Mouse (Mus musculus) heart, embryonic 10.5 days (tissue): Measurements from ENCODE around the gene Pdk2. TPM values are rescaled to one million over a fixed set of nuclear protein-coding genes. Genes with fewer than 3 reads are reported as not detected.

Source experiments
- DNase-seq: peaks from one replicate; pipeline ENCODE4 v3.0.0-alpha.2; 2017; ENCODE audit warnings: low spot score
- H3K27ac ChIP-seq: fragments of 300-500 bp; sonication (generic); 2 replicates; pipeline ENCODE4 v1.5.1; 2016; ENCODE audit warnings: mild to moderate bottlenecking
- H3K27me3 ChIP-seq: fragments of 300-500 bp; sonication (generic); 2 replicates; pipeline ENCODE4 v1.6.1; 2016; ENCODE audit warnings: mild to moderate bottlenecking; ENCODE audit not compliant: poor library complexity, insufficient read depth, severe bottlenecking
- H3K36me3 ChIP-seq: fragments of 300-500 bp; sonication (generic); 2 replicates; pipeline ENCODE4 v1.6.1; 2016; ENCODE audit warnings: mild to moderate bottlenecking, moderate library complexity
- H3K4me1 ChIP-seq: fragments of 300-500 bp; sonication (generic); 2 replicates; pipeline ENCODE4 v1.6.1; 2016; ENCODE audit warnings: mild to moderate bottlenecking
- H3K4me3 ChIP-seq: fragments of 300-500 bp; sonication (generic); 2 replicates; pipeline ENCODE4 v1.5.1; 2016; ENCODE audit warnings: mild to moderate bottlenecking, moderate library complexity
- H3K9me3 ChIP-seq: fragments of 300-500 bp; sonication (generic); 2 replicates; pipeline ENCODE4 v1.6.1; 2016; ENCODE audit warnings: mild to moderate bottlenecking, moderate library complexity
- WGBS: fragments of 180-500 bp; shearing (Covaris S2); methylation state at CpG from one replicate; pipeline ENCODE4 v1.1.7; 2016; 5-methylcytosine and 5-hydroxymethylcytosine counted together
- polyA plus RNA-seq: library from polyadenylated mRNA; unstranded; fragments of >200 nt; fragmentation: Nextera tagmentation; extraction: Ambion mirVana; gene quantifications from 2 replicates; pipeline ENCODE4 v1.2.1, GENCODE M21; 2016

The Pdk2 gene
- polyA plus RNA-seq, 1 experiment from 2014 or later: 27.4 TPM

DNA sequence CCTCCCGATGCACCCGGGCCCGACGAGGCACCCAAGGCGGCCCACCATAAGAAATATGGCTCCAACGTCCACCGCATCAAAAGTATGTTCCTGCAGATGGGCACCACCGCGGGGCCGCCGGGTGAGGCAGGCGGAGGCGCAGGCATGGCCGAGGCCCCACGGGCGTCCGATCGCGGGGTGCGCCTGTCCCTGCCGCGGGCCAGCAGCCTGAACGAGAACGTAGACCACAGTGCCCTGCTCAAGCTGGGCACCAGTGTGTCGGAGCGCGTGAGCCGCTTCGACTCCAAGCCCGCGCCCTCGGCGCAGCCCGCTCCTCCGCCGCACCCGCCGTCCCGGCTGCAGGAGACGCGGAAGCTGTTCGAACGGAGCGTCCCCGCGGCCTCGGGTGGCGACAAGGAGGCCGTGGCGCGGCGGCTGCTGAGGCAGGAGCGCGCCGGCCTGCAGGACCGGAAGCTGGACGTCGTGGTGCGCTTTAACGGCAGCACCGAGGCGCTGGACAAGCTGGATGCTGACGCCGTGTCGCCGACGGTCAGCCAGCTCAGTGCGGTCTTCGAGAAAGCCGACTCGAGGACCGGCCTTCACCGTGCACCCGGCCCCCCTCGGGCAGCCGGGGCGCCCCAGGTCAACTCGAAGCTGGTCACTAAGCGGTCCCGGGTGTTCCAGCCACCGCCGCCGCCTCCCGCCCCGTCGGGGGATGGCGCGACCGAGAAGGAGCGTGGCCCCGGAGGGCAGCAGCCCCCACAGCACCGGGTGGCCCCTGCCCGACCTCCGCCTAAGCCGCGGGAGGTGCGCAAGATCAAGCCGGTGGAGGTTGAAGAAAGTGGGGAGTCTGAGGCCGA is 49.3 kb downstream of the Pdk2 start:
- peak overlapping the region; percentile 94 for H3K4me3 ChIP-seq
- DNase-seq: no peak
- WGBS: under 1% methylated on average over 99 of the region's 99 CpGs
- H3K27me3 ChIP-seq: no peaks in the 10 kb centered on the region
- peaks cover 94% of the 10 kb centered on the region for H3K4me1 ChIP-seq
- H3K9me3 ChIP-seq: no peaks in the 10 kb centered on the region
- peaks cover 23% of the 10 kb centered on the region for H3K36me3 ChIP-seq
- peak overlapping the region; percentile 96 for H3K27ac ChIP-seq

DNA sequence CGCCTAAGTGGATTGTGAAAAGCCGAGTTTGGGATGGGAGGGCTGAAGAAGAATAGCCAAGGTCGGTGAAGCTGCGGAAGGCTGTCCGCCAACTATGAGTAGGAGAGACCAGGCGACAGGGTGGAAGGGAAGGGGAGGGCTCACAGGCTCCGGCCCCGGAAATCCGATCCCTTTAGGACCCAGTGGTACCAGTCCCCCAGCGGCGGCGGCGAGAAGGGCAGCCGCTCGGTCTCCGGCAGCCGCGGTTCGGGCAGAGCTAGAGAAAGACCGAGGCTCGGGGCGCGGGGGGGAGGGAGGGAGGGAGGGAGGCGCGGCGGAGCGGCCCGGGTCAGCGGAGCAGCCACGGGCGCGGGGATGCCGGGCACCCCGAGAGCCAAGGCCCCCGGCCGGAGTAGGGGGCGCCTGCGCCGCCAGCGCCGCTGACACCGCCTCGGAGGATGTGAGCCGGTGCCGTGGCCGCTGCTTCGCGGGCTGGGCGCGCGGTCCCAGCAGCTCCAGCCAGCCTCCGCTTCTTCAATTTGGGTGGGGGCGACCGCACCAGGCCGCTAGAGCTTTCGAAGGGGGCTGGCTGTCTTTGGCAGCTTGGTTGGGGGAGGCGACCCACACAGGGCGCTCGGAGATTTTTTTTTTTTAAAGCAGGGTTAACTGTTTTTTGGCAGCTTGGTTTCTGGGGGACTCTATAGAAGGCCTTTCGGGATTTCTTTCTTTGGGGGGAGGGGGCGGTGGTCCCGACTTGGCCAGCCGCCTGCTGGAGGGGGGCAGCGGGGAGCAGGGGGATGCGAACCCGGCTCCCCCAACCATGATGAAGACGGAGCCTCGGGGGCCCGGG is 50.2 kb downstream of the Pdk2 start, which contains the start of gene Ppp1r9b:
Ppp1r9b (plus strand) TSS at position 287 of the 829 bp plus-strand sequence.
- H3K9me3 ChIP-seq: no peaks in the 10 kb centered on the region
- under 1% methylated on average over 67 of the region's 69 CpGs for WGBS
- H3K4me1 ChIP-seq: peaks cover 90% of the 10 kb centered on the region
- peak within 1 kb of the TSS; percentile 94 for H3K4me3 ChIP-seq
- H3K36me3 ChIP-seq: peaks cover 14% of the 10 kb centered on the region
- DNase-seq: peak; percentile 96
- no peaks in the 10 kb centered on the region for H3K27me3 ChIP-seq
- peak within 1 kb of the TSS; percentile 96 for H3K27ac ChIP-seq

DNA sequence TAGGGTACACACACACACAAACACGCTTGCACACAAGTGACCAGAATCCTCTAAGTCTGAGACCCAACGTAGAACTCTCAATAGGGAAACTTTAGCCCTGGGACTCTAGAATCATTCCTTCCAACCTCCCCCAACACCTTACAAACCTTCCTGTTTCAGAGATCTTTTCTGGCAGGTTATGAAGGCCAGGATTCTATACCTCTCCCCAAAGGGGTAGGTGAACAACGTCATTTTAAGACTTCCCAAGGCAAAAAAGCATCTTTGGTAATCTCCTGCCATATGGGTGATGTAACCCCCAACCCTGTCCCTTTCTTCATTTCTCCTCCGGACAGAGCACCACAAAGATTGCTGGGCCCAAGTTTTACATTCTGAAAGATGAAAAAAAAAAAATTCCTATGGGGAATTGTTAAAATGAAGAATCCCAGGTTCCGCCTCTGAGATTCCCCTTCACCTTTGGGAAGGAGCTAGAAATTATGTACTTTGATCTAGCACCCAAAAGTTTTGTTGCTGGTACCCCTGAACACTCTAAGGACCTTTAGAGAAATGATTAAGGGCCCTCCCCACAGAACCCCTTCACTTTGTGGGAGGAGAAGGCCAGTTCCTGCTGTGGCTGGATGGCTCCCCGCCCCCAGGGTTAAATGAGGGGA is 50.9 kb downstream of the Pdk2 start:
- Histone ChIP-seq H3K9me3 (no peaks in the 10 kb centered on the region), H3K4me1 (peaks cover 86% of the 10 kb centered on the region), H3K27ac (peak overlapping the region; percentile 96), H3K27me3 (no peaks in the 10 kb centered on the region), H3K36me3 (peaks cover 8% of the 10 kb centered on the region), H3K4me3 (peak overlapping the region; percentile 94)
- 50% methylated on average over 6 of the region's 6 CpGs for WGBS
- no peak for DNase-seq

DNA sequence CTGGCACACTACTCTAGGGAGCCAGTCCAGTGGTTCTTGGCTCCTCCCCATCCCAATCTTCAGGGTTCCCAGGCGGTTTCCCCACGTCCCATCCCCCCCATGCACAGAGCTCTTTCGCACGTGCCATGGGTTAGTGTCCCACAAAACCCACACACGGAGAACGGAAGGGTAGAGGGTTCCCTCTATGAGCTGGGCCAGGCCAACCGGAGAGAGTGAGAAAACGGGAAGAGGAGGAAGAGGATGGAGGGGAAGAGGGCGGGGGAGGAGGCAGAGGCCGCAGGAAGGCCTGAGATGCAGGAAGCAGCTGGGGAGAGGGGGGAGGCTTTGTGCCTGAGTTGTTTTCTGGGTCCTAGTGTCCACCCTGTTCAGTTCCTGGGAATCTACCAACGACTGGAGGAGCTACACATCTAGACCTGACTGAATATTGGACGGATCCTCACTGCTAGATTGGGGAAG is 51.6 kb downstream of the Pdk2 start:
- H3K9me3 ChIP-seq: no peaks in the 10 kb centered on the region
- H3K27ac ChIP-seq: peak overlapping the region; percentile 96
- H3K4me3 ChIP-seq: peak overlapping the region; percentile 94
- peaks cover 1% of the 10 kb centered on the region for H3K36me3 ChIP-seq
- peak; percentile 95 for DNase-seq
- no peaks in the 10 kb centered on the region for H3K27me3 ChIP-seq
- 0% methylated on average over 12 of the region's 12 CpGs for WGBS
- peaks cover 84% of the 10 kb centered on the region for H3K4me1 ChIP-seq

- peak overlapping the region; percentile 94 for H3K4me3 ChIP-seq
- DNase-seq: no peak
- no peaks in the 10 kb centered on the region for H3K36me3 ChIP-seq
- H3K4me1 ChIP-seq: peaks cover 78% of the 10 kb centered on the region
- H3K27ac ChIP-seq: peak overlapping the region; percentile 96
- H3K27me3 ChIP-seq: no peaks in the 10 kb centered on the region
- WGBS: 22% methylated on average over 10 of the region's 10 CpGs
- H3K9me3 ChIP-seq: no peaks in the 10 kb centered on the region
Measured at GRCm38 (mm10) chr11:94988780-94989561, 52.2 kb downstream of the Pdk2 start.

- WGBS: 80% methylated on average over 8 of the region's 8 CpGs
- Histone ChIP-seq H3K4me3 (no peak overlapping the region), H3K27ac (peak overlapping the region; percentile 96), H3K9me3 (no peaks in the 10 kb centered on the region), H3K4me1 (peaks cover 67% of the 10 kb centered on the region), H3K36me3 (no peaks in the 10 kb centered on the region), H3K27me3 (no peaks in the 10 kb centered on the region)
- DNase-seq: no peak
Measured at GRCm38 (mm10) chr11:94987851-94988250, 53.3 kb downstream of the Pdk2 start.

- 52% methylated on average over 6 of the region's 6 CpGs for WGBS
- no peaks in the 10 kb centered on the region for H3K36me3 ChIP-seq
- peak overlapping the region; percentile 96 for H3K27ac ChIP-seq
- H3K4me1 ChIP-seq: peaks cover 62% of the 10 kb centered on the region
- H3K9me3 ChIP-seq: no peaks in the 10 kb centered on the region
- no peaks in the 10 kb centered on the region for H3K27me3 ChIP-seq
- no peak for DNase-seq
- no peak overlapping the region for H3K4me3 ChIP-seq
Measured at GRCm38 (mm10) chr11:94987341-94987740, 53.8 kb downstream of the Pdk2 start.

GRCm38 (mm10) chr11:94986435-94986834 is 54.7 kb downstream of the Pdk2 start:
- H3K27ac ChIP-seq: no peak overlapping the region
- H3K36me3 ChIP-seq: no peaks in the 10 kb centered on the region
- H3K27me3 ChIP-seq: no peaks in the 10 kb centered on the region
- peak; percentile 61 for DNase-seq
- no peaks in the 10 kb centered on the region for H3K9me3 ChIP-seq
- 60% methylated on average over 2 of the region's 2 CpGs for WGBS
- no peak overlapping the region for H3K4me3 ChIP-seq
- H3K4me1 ChIP-seq: peaks cover 53% of the 10 kb centered on the region

DNA sequence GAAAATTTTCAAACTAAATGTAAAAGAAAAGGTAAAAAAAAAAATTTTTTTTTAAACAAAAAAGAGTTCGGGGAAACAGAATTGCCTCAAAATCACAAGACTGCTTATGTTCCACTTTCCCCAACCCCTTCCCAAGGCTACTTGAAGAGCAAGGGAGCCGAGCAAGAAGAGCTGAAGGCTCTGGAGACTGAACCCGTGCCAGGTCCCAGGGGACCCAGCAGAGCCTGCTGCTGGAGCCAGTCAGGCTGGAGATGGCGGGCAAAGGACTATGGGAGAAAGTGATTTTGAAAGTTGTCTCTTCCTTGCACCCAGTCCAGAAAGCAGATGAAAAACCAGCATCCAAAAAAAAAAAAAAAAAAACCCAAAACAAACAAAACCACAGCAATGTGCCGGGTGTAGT is 55.3 kb downstream of the Pdk2 start:
- no peak for DNase-seq
- H3K9me3 ChIP-seq: no peaks in the 10 kb centered on the region
- no peaks in the 10 kb centered on the region for H3K36me3 ChIP-seq
- H3K27me3 ChIP-seq: no peaks in the 10 kb centered on the region
- WGBS: 77% methylated on average over 5 of the region's 5 CpGs
- H3K4me1 ChIP-seq: peaks cover 52% of the 10 kb centered on the region
- no peak overlapping the region for H3K4me3 ChIP-seq
- no peak overlapping the region for H3K27ac ChIP-seq

GRCm38 (mm10) chr11:94985140-94985539 is 56.0 kb downstream of the Pdk2 start:
- H3K36me3 ChIP-seq: no peaks in the 10 kb centered on the region
- no peak overlapping the region for H3K27ac ChIP-seq
- peaks cover 45% of the 10 kb centered on the region for H3K4me1 ChIP-seq
- no peaks in the 10 kb centered on the region for H3K27me3 ChIP-seq
- H3K9me3 ChIP-seq: no peaks in the 10 kb centered on the region
- peak; percentile 71 for DNase-seq
- WGBS: 48% methylated on average over 1 of the region's 1 CpGs
- H3K4me3 ChIP-seq: no peak overlapping the region

DNA sequence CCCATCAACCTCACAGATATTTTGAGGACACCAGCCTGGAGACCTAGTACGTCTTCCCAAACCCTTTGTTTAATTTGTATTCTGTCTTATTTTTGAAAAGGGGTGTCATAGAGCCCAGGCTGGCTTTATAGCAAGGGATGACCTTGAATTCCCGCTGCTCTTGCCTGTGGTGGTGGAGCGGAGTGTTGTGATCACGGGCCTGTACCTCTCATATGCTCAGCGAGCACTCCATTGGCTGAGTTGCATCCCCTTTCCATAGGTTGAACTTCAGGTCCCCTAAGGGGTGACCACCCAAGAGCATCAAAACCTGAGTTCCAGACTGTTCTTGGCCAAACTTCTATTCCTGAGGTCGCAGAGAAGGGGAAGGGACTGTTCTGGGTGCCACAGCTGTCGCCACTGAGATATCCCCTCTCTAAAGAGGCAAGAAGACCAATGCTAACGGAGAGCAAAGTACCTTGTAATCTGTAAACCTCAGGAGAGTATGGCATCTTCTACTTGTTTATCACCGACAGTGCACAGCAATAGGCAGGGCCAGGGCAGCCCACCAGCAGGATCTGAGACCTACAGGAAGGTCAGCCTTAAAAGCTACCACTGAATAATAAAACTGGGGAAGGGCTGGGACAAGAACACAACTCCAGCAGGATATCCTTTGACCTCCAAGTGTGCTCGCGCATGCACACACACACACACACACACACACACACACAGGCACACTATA is 61.5 kb downstream of the Pdk2 start:
- peak; percentile 74 for DNase-seq
- peaks cover 45% of the 10 kb centered on the region for H3K4me1 ChIP-seq
- H3K9me3 ChIP-seq: no peaks in the 10 kb centered on the region
- H3K27ac ChIP-seq: peak overlapping the region; percentile 80
- peak overlapping the region; percentile 33 for H3K4me3 ChIP-seq
- no peaks in the 10 kb centered on the region for H3K27me3 ChIP-seq
- no peaks in the 10 kb centered on the region for H3K36me3 ChIP-seq
- WGBS: 72% methylated on average over 11 of the region's 11 CpGs
